Mouse (Mus musculus) layer of hippocampus, postnatal 36 days (tissue): ENCODE measurements around the gene Cxcr4. TPM values are rescaled to one million over a fixed set of nuclear protein-coding genes. Genes with fewer than 3 reads are reported as not detected.

Experiments used
- DNase-seq, 2 experiments: peaks; one replicate each; pipeline ENCODE4 v3.0.0; 2022
- total RNA-seq, 2 experiments: library from RNA; stranded (reverse); gene quantifications; 2 replicates each; pipeline ENCODE4 v1.2.3; 2021

The Cxcr4 gene
- total RNA-seq = 1 to 10 TPM; 5.9 to 6.1 TPM

DNA sequence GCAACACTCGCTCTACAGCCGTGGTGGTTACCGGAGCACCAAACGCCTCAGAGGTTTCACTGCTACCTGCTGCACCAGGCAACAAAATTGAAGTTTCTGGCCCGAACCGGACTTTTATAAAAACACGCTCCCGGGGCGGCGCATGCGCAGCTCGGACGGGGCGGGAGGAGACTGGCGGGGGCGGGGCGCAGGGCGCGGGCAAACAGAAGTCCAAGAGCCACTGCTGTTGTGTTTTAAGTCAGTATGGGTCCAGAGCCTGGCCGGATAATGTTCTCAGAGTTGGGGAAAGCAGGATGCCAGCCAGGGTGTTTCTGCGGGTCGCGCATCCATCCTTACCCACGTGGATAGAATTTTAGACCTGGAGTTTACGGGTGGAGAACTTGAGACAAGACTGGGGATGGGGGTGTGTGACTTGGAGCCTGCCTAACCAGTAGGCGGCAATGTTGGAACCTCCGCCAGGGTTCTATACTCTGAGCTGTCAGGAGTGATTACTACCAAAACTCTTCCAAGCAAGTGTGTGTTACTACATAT is at the start of gene Cxcr4:
Cxcr4 (minus strand) TSS at position 83 of the 531 bp plus-strand sequence.
- peak; percentile 50 to 51 for DNase-seq

DNA sequence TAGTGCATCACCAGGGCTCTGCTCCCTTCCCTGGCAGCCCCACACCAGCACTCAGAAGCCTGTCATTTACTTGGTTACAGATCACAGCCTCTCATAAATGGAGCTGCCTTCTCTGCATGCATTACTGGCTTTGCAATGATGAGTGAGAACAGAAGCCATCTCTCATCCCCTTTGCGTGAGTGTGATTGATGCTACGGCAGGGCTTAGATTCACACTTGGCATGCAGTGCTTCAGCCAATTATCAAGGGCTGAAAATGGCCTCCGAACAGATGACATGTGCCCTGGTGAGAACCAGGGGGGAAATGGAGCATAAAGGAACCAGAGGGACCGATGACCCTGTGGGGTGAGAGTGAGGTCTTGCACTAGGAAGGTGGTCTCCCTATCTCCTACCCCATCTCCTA is 47.6 kb upstream of the Cxcr4 start:
- DNase-seq = no peak

DNA sequence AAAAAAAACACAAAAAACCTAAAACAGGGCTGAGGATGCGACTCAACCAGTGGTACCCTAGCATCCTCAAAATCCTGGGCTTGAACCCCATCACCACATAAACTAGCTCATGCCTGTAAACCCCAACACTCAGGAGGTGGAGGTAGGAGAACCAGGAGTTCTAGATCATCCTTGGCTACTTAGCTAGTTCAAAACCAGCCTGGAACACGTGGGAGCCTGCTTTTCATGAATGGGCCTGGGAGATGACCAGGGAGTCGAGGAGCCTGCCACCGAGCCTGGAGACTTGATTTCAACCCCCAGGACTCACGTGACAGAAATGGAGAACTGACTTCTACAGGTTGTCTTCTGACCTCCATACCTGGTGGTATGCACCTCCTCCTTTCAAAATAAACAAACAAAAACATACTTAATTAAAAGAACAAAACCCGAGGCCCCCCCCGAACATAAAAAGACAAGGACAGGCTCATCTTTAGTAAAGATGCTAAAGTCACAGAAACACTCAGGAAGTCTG is 45.2 kb upstream of the Cxcr4 start:
- DNase-seq = no peak

- DNase-seq = no peak
Measured at GRCm38 (mm10) chr1:128636258-128637229, 44.5 kb upstream of the Cxcr4 start.

GRCm38 (mm10) chr1:128633711-128634379 is 41.8 kb upstream of the Cxcr4 start:
- no peak for DNase-seq

- DNase-seq = no peak
Measured at GRCm38 (mm10) chr1:128632522-128632921, 40.4 kb upstream of the Cxcr4 start.

DNA sequence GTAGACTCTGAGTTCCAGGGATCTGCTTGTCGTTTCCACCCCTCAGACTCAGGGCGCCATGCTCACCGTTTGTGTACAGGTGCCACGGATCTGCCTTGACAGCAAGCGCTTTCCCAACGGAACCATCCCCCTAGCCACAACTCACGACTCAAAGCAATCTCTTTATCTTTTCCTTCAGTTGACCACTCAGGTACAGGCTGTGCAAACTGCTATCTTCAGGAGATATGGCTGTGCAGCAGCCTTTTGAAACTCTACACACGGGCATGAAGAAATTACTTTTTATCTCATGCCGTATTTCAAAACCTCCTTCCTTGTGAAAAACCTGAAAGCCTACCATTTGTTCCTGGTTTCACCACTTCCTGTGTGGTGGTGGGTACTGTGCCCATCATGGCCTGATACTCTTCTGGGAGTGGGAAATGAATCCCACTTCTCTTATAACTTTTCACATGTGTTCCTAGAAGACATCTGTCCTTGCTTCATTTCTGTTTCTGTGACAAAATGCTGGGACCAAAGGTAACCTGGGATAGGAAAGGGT is 34.1 kb upstream of the Cxcr4 start:
- DNase-seq = no peak

- no peak for DNase-seq
Measured at GRCm38 (mm10) chr1:128623594-128623887, 31.4 kb upstream of the Cxcr4 start.

- DNase-seq = no peak
Measured at GRCm38 (mm10) chr1:128622867-128623593, 30.9 kb upstream of the Cxcr4 start.

DNA sequence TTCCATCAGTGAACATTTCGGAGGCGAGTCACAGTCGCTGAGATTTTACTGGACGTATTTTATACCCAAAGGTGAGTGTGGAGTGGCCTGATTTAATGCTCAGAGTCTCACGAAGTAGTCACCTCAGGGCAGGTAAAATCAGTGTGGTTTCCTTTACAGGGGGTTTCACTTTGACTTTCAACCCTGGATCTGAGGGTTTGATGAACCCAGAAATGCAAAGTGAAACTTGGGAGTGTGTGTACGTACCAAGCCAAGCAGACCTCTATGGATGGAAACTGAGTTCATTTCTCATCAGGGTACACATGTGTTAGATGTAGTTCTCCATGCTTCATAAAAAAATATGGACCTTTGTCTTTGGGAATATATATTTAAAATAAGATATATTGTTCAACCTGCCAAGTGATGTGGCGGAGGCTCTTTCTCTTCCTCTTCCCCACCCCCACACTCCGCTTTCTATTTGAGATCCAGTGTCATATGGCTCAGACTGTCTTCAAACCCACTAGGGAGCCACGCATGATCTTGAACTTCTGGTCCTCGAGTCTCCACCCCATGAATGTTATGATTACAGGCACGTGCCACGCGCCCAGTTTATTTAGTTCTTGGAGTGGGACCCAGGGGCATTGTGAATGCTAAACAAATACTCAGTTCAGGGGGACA is 25.7 kb upstream of the Cxcr4 start:
- no peak for DNase-seq

DNA sequence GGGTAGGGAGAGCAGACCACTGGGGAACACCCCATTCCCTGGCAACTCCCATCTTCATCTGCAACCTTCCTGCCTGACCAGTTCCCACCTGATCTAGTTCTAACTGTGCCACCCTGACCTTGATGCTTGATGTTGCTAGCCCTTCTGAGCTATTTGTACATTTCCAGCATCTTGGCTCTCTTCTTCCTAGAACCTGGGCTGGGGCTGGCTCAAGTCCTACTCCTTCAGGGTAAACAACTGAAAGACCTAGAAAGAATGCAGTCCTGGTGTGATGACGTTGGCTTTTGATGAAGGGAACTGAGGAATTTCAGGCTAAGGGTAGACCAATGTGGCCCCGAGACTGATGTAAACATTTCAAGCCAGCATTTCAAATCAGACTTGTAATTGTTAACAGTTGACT is 24.5 kb upstream of the Cxcr4 start:
- no peak for DNase-seq

GRCm38 (mm10) chr1:128615459-128615806 is 23.3 kb upstream of the Cxcr4 start:
- DNase-seq = no peak

DNA sequence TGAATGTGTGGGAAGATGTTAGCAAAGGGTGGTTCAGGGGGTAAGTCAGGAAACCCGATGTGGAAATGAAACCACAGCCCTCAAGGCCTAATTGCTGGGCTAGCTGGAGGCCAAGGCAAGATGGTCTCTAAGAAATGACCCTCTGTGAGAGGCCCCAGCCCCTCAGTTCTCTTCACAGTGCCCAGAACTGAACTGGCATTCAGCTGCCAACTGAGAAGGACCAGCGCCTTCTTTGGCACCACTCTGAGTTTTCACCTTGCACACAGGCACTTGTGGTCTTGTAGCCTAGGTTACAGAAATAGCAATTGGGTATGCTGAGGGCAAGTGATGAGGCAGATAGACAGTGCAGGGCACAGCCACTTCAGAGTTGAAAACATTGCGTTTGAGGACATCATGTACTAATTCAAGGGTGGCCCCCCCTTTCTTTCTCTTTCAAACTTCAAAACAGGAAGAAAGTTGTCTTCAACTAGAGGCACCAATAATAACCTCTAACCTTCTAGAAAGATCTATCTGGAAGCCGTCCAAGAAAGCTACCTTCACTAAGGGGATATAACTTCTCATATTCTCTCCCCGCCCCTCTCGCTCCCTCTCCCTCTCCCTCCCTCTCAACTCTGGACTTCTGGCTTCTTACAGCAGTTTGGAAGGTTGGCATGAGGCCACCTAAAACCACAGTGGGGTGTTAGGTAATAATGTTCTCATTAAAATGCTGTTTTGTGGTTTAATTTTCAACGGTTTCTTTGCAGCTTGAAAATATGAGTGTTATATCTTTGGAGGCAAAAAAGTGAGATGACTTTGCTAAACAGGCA is 22.8 kb upstream of the Cxcr4 start:
- no peak for DNase-seq

DNA sequence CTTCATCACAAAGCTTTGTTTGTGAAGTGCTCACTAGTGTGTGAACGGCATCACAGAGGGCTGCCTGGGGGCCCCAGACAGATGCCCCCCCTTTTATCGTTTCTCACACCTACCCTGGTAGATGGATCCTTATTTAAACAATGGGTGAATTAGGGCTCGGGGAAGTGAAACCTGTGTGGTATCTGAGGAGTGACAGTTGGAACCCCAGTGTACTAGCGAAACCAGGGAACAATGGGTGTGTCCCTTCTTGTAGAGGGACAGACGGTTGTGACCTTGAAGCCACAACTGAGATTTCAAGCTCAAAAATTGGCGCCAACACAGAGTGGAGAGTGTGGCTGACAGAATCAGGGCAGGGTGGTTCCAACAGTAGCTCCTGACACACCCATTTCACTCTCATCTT is 16.0 kb upstream of the Cxcr4 start:
- no peak for DNase-seq

- DNase-seq = no peak
Measured at GRCm38 (mm10) chr1:128607423-128607822, 15.3 kb upstream of the Cxcr4 start.

DNA sequence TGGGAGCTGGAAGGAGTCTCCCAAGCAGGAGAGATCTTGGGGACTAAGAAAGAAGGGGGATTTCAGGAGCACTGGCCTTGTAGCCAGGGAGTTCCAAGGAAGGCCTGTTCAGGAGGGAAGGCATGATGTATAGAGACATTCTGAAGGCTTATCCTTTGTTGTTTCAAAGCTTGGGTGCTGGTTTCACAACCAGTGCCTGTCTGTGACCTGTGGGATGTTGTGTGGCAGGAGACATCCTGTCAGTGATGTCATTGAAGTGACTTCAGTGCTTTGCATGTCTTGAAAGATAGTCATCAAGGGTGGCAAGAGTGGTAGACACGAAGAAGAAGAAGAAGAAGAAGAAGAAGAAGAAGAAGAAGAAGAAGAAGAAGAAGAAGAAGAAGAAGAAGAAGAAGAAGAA is 13.7 kb upstream of the Cxcr4 start:
- DNase-seq = no peak

- DNase-seq = no peak
Measured at GRCm38 (mm10) chr1:128602688-128603385, 10.7 kb upstream of the Cxcr4 start.

- no peak for DNase-seq
Measured at GRCm38 (mm10) chr1:128602018-128602687, 10.1 kb upstream of the Cxcr4 start.

DNA sequence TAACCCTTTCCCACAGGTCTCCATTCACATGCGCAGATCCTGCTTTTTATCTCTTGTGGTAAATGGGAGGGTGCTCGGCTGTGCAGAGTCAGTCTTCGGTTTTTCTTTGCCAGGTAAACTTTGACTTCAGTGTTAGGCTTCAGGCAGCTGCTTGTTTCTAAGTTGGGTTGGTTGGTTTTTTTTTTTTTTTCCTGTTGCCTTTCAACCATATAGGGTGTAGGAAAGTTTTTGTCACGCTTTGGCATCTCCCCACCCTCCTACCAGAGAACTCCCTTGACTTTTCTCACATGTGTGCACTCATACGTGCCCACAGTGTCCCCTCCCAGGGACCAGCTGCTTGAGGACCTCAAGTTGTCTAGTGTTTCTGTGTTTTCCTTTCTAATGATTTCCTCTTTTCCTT is 9.2 kb upstream of the Cxcr4 start:
- DNase-seq = no peak

DNA sequence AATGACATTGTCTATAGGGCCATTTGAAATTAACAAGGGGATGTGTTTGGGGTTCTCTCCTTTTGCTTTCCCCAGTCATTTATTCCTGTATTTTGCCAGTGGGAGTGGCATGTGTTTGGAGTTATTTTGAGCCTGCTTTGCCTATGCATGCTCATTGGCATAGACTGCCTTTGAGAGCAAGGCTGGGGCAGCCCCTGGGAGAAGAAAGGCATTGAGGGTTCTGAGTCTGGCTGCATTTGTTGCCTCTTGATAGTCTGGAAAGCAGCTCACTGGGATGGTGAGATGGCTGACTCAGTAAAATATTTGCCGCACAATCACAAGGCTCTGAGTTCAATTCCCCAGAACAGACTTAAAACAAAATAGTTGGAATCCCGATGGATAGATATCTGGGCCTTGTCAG is 8.5 kb upstream of the Cxcr4 start:
- DNase-seq = no peak
